Mouse (Mus musculus) myocyte (in vitro differentiated cells): Measurements from ENCODE around the gene Dock2. TPM values are rescaled to one million over a fixed set of nuclear protein-coding genes. Genes with fewer than 3 reads are reported as not detected.

Source experiments
- H3K27me3 ChIP-seq: one replicate; pipeline ENCODE4 v1.6.1; 2011; ENCODE audit not compliant: control insufficient read depth, insufficient read depth, insufficient read length
- H3K36me3 ChIP-seq: one replicate; pipeline ENCODE4 v1.6.1; 2011; ENCODE audit not compliant: control insufficient read depth, insufficient read depth
- H3K4me2 ChIP-seq: one replicate; pipeline ENCODE4 v1.6.1; 2011; ENCODE audit warnings: low read depth, control low read depth
- H3K4me3 ChIP-seq: one replicate; pipeline ENCODE4 v1.5.1; 2011; ENCODE audit warnings: mild to moderate bottlenecking, control low read depth, moderate library complexity
- H3K79me2 ChIP-seq: one replicate; pipeline ENCODE4 v1.6.1; 2011; ENCODE audit not compliant: control insufficient read depth, insufficient read depth
- H3ac ChIP-seq: one replicate; pipeline ENCODE4 v1.6.1; 2011; ENCODE audit not compliant: control insufficient read depth, insufficient read length
- CEBPB ChIP-seq: IDR thresholded peaks from 2 replicates; pipeline ENCODE4 v1.6.1; 2011; ENCODE audit warnings: mild to moderate bottlenecking, moderate library complexity; ENCODE audit not compliant: poor library complexity, insufficient read depth, severe bottlenecking
- E2F4 ChIP-seq: IDR thresholded peaks from one replicate; pipeline ENCODE4 v1.6.1; 2011; ENCODE audit warnings: mild to moderate bottlenecking, control low read depth, moderate library complexity; ENCODE audit not compliant: insufficient read depth
- MAX ChIP-seq: IDR thresholded peaks from one replicate; pipeline ENCODE4 v1.6.1; 2011; ENCODE audit warnings: low read depth, mild to moderate bottlenecking, control low read depth
- MYOD1 ChIP-seq, 3 experiments: IDR thresholded peaks; one replicate each; pipeline ENCODE4 v1.6.1; 2011; ENCODE audit warnings: control low read depth in 2 of 3, low read depth in 2 of 3, mild to moderate bottlenecking in 2 of 3, moderate library complexity in 1 of 3; ENCODE audit not compliant: insufficient read length in 2 of 3, control insufficient read depth in 1 of 3
- MYOG ChIP-seq, 3 experiments: IDR thresholded peaks; one replicate each; pipeline ENCODE4 v1.6.1; 2011; ENCODE audit warnings: control low read depth in 2 of 3, low read depth in 2 of 3, mild to moderate bottlenecking in 2 of 3; ENCODE audit not compliant: insufficient read length in 2 of 3, control insufficient read depth in 1 of 3, insufficient read depth in 1 of 3
- POLR2A ChIP-seq: IDR thresholded peaks from one replicate; pipeline ENCODE4 v1.6.1; 2011; ENCODE audit warnings: low read depth, mild to moderate bottlenecking, control low read depth, moderate library complexity; ENCODE audit not compliant: insufficient read length
- POLR2AphosphoS2 ChIP-seq: IDR thresholded peaks from one replicate; pipeline ENCODE4 v1.6.1; 2011; ENCODE audit warnings: low read depth, control low read depth; ENCODE audit not compliant: insufficient read length
- REST ChIP-seq: IDR thresholded peaks from one replicate; pipeline ENCODE4 v1.6.1; 2011; ENCODE audit warnings: mild to moderate bottlenecking, control low read depth, moderate library complexity; ENCODE audit not compliant: insufficient read depth, insufficient read length
- SRF ChIP-seq: IDR thresholded peaks from one replicate; pipeline ENCODE4 v1.6.1; 2011; ENCODE audit warnings: low read depth; ENCODE audit not compliant: control insufficient read depth, insufficient read length
- TCF12 ChIP-seq: IDR thresholded peaks from one replicate; pipeline ENCODE4 v1.6.1; 2011; ENCODE audit warnings: mild to moderate bottlenecking, control low read depth; ENCODE audit not compliant: poor library complexity, insufficient read depth, severe bottlenecking
- TCF3 ChIP-seq: IDR thresholded peaks from one replicate; pipeline ENCODE4 v1.6.1; 2011; ENCODE audit warnings: low read depth, control low read depth; ENCODE audit not compliant: insufficient read length
- USF1 ChIP-seq: IDR thresholded peaks from one replicate; pipeline ENCODE4 v1.6.1; 2011; ENCODE audit warnings: low read depth, mild to moderate bottlenecking, control low read depth, moderate library complexity
- polyA plus RNA-seq: library from polyadenylated mRNA; unstranded; fragments of >200 nt; fragmentation: generic; extraction: Trizol; gene quantifications from one replicate; pipeline ENCODE4 v1.2.1, GENCODE M21; 2012; ENCODE audit warnings: missing spikeins

Gene Dock2
- polyA plus RNA-seq, 1 experiment: not detected

- Histone ChIP-seq H3K4me3 (no peak overlapping the region), H3K79me2 (no peaks in the 10 kb centered on the region), H3K4me2 (no peak overlapping the region), H3ac (no peak overlapping the region), H3K36me3 (no peaks in the 10 kb centered on the region), H3K27me3 (no peaks in the 10 kb centered on the region)
- TF ChIP-seq POLR2AphosphoS2 (no peak), E2F4 (no peak), REST (no peak), CEBPB (no peak), SRF (no peak), POLR2A (no peak), TCF3 (no peak), USF1 (no peak), MYOD1 (IDR thresholded peaks at IDR 0.05; ENCODE audit: control insufficient read depth in 1 of 3, insufficient read length in 2 of 3, low read depth in 2 of 3) (no peak), MAX (no peak), MYOG (IDR thresholded peaks at IDR 0.05; ENCODE audit: control insufficient read depth in 1 of 3, insufficient read depth in 1 of 3, insufficient read length in 2 of 3, low read depth in 2 of 3) (no peak), TCF12 (no peak)
These were observed 507.2 kb downstream of the Dock2 start for GRCm38 (mm10) chr11:34276363-34277046.

GRCm38 (mm10) chr11:34275941-34276340 is 507.8 kb downstream of the Dock2 start:
- Histone ChIP-seq H3K79me2 (no peaks in the 10 kb centered on the region), H3K36me3 (no peaks in the 10 kb centered on the region), H3K27me3 (no peaks in the 10 kb centered on the region), H3ac (no peak overlapping the region), H3K4me2 (no peak overlapping the region), H3K4me3 (no peak overlapping the region)
- TF ChIP-seq MAX (no peak), CEBPB (no peak), USF1 (no peak), POLR2AphosphoS2 (no peak), TCF12 (no peak), POLR2A (no peak), TCF3 (no peak), MYOG (IDR thresholded peaks at IDR 0.05; ENCODE audit: control insufficient read depth in 1 of 3, insufficient read depth in 1 of 3, insufficient read length in 2 of 3, low read depth in 2 of 3) (no peak), REST (no peak), E2F4 (no peak), MYOD1 (IDR thresholded peaks at IDR 0.05; ENCODE audit: control insufficient read depth in 1 of 3, insufficient read length in 2 of 3, low read depth in 2 of 3) (no peak), SRF (no peak)

- H3K79me2 ChIP-seq: no peaks in the 10 kb centered on the region
- no peak overlapping the region for H3ac ChIP-seq
- no peaks in the 10 kb centered on the region for H3K27me3 ChIP-seq
- H3K4me2 ChIP-seq: no peak overlapping the region
- TF ChIP-seq TCF12 (no peak), REST (no peak), SRF (no peak), E2F4 (no peak), POLR2A (no peak), MAX (no peak), MYOD1 (IDR thresholded peaks at IDR 0.05; ENCODE audit: control insufficient read depth in 1 of 3, insufficient read length in 2 of 3, low read depth in 2 of 3) (no peak), TCF3 (no peak)
- no peaks in the 10 kb centered on the region for H3K36me3 ChIP-seq
- no peak overlapping the region for H3K4me3 ChIP-seq
These were observed 511.7 kb downstream of the Dock2 start for GRCm38 (mm10) chr11:34272016-34272415.

- H3K27me3 ChIP-seq: no peaks in the 10 kb centered on the region
- no peak overlapping the region for H3K4me2 ChIP-seq
- no peak overlapping the region for H3K4me3 ChIP-seq
- no peaks in the 10 kb centered on the region for H3K79me2 ChIP-seq
- no peak overlapping the region for H3ac ChIP-seq
- no peaks in the 10 kb centered on the region for H3K36me3 ChIP-seq
- TF ChIP-seq CEBPB (no peak), USF1 (no peak), POLR2A (no peak), MYOD1 (IDR thresholded peaks at IDR 0.05; ENCODE audit: control insufficient read depth in 1 of 3, insufficient read length in 2 of 3, low read depth in 2 of 3) (no peak), POLR2AphosphoS2 (no peak), TCF3 (no peak), SRF (no peak), E2F4 (no peak), TCF12 (no peak), MYOG (IDR thresholded peaks at IDR 0.05; ENCODE audit: control insufficient read depth in 1 of 3, insufficient read depth in 1 of 3, insufficient read length in 2 of 3, low read depth in 2 of 3) (no peak), MAX (no peak), REST (no peak)
These were observed 519.6 kb downstream of the Dock2 start for GRCm38 (mm10) chr11:34264099-34264498.
